Mouse (Mus musculus): Measurements from ENCODE around the gene Zic4.

DNA sequence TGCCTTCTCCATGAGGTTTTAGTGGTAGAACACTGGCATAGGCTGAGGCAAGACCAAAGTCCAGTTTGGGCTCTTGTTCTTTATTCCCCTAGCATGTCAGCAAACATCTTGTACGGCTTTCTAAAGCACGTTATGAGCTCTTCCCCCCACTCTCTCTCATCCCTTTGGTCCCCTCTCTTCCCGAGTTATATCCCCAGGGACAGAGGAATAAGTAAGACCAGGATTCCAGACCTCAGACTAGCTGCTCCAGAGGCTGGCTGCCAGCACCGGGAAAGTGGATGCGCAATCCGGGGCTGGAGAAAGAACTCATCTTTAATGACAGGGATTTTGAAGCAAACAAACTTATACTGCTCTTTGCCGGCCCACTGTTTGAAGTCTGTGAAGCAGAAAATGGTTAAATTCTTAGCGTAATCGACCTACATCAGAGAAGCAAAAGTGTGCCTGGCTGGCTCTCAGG, 18.3 kb downstream of the Zic4 start:
- TF ChIP-seq POLR2A (IDR thresholded peaks at IDR 0.05; ENCODE audit: insufficient read depth, low read length), result no peak
- no peak for TF ChIP-seq CTCF (IDR thresholded peaks at IDR 0.05; ENCODE audit: low read depth, low read length)
- no peak for TF ChIP-seq EP300 (IDR thresholded peaks at IDR 0.05; ENCODE audit: insufficient read depth, low read depth, low read length)
